Mouse (Mus musculus): Measurements from ENCODE around the gene Rbm5. TPM values are rescaled to one million over a fixed set of nuclear protein-coding genes. Genes with fewer than 3 reads are reported as not detected.

Rbm5 gene
- polyA plus RNA-seq, 1 experiment from 2014 or later, result 153 TPM

DNA sequence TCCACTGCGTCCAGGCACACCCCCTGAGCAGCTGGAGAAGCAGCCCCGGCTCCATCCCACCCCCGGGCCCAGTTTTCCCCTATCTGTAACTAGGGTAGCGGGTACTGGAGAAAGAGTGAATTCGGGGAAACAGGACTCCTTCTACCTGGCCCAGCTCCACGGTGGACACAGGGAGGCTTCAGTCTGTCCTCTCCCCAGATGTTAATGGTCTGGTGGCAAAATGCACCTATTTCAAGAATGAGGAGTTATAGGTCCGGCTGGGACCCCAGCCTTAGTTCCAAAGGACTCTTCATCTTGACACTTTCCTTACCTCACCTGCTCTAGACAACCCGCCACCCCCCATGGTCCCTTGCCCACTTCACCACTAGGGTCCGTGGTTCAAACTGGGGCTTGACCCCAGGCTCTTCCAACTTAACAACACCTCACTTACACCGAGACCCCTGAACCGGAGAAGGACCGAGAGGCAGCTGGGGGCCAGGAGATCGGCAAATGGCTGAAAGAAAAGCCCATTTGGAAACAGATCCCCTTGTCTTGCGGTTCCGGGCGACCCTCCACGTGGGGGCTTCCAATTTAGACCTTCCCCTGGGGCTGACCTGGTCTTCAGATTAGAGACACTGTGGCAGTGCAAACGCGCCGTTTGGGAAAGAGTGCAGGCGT is 62.2 kb downstream of the Rbm5 start:
- 6% methylated on average over 21 of the region's 21 CpGs for WGBS
- Histone ChIP-seq H3K9ac (peak overlapping the region; percentile 84), H3K9me3 (no peaks in the 10 kb centered on the region), H3K4me3 (replicated peaks) (peak overlapping the region; percentile 74), H3K27me3 (replicated peaks) (no peaks in the 10 kb centered on the region), H3K4me1 (replicated peaks) (peaks cover 49% of the 10 kb centered on the region), H3K36me3 (0 out of 2 replicates have a peak, but pooled peaks cover 4% of the 10 kb centered on the region), H3K27ac (peak overlapping the region; percentile 81), H3K4me2 (replicated peaks) (peak overlapping the region; percentile 96)
- ATAC-seq, result no peak

- H3K4me1 ChIP-seq (replicated peaks), result peaks cover 54% of the 10 kb centered on the region
- 4% methylated on average over 17 of the region's 17 CpGs for WGBS
- no peaks in the 10 kb centered on the region for H3K27me3 ChIP-seq (replicated peaks)
- peak overlapping the region; percentile 81 for H3K27ac ChIP-seq
- peak; percentile 14; the same call in 1 of the 2 replicates for ATAC-seq
- H3K4me3 ChIP-seq (replicated peaks), result peak overlapping the region; percentile 74
- peak overlapping the region; percentile 84 for H3K9ac ChIP-seq
- H3K36me3 ChIP-seq, result 0 out of 2 replicates have a peak, but pooled peaks cover 4% of the 10 kb centered on the region
- peak overlapping the region; percentile 96 for H3K4me2 ChIP-seq (replicated peaks)
- H3K9me3 ChIP-seq, result no peaks in the 10 kb centered on the region
Measured at GRCm38 (mm10) chr9:107707701-107708438, 62.9 kb downstream of the Rbm5 start.

- peaks cover 64% of the 10 kb centered on the region for H3K4me1 ChIP-seq (replicated peaks)
- H3K27ac ChIP-seq, result peak overlapping the region; percentile 81
- 7% methylated on average over 14 of the region's 14 CpGs for WGBS
Measured at GRCm38 (mm10) chr9:107706781-107707211, 64.0 kb downstream of the Rbm5 start.

DNA sequence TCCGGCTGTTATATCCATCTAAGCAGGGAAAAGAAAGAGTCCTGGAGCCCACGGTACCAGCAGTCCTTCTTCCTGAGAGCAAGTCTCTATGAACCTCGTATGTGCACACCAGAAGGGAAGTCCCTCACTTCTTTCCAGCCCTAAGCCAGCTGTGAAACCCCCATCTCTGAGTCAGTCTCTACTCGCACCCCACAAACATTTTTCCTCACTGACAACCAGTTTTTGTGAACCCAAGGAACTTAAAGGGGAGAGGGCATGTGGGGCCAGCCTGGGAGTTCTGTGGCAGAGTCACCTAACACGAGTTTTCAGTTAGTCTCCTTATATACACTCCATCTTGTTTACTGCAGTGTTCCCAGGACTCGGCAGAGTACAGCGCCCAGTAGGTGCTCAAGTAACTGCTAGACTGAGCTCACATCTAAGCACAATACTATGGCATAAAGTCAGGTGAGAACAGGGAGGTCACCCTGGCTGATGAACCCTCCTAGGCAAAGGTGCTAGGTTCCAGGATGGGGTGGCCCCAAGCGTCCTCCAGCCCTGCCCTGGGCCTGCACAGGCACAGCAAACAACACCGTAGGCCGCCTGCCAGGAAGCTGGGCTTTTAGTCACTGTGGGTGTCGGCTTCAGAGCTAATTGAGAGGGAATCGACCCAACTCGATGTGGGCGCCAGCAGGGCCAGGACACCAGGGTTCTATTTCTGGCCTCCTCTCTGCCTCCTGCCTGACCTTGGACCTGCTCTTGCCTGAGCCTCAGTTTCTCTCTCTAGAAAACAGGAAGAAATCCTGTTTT is 67.3 kb downstream of the Rbm5 start:
- Histone ChIP-seq H3K4me1 (replicated peaks) (peaks cover 87% of the 10 kb centered on the region), H3K27me3 (replicated peaks) (no peaks in the 10 kb centered on the region), H3K4me2 (replicated peaks) (no peak overlapping the region), H3K9me3 (no peaks in the 10 kb centered on the region), H3K27ac (peak overlapping the region; percentile 36), H3K4me3 (replicated peaks) (no peak overlapping the region), H3K9ac (no peak overlapping the region), H3K36me3 (0 out of 2 replicates have a peak, but pooled peaks cover 4% of the 10 kb centered on the region)
- 53% methylated on average over 14 of the region's 14 CpGs for WGBS
- ATAC-seq, result no peak

More at GRCm38 (mm10) chr9:107706781-107707211, 64.0 kb downstream of the Rbm5 start:
- Histone ChIP-seq H3K9me3 (no peaks in the 10 kb centered on the region), H3K4me3 (replicated peaks) (peak overlapping the region; percentile 74), H3K36me3 (0 out of 2 replicates have a peak, but pooled peaks cover 4% of the 10 kb centered on the region), H3K4me2 (replicated peaks) (peak overlapping the region; percentile 96), H3K9ac (peak overlapping the region; percentile 84), H3K27me3 (replicated peaks) (no peaks in the 10 kb centered on the region)
- ATAC-seq, result no peak

GRCm38 (mm10) chr9:107702606-107703185 is 68.1 kb downstream of the Rbm5 start:
- WGBS, result 78% methylated on average over 3 of the region's 3 CpGs
- H3K4me2 ChIP-seq (replicated peaks), result no peak overlapping the region
- no peak overlapping the region for H3K9ac ChIP-seq
- H3K27ac ChIP-seq, result peak overlapping the region; percentile 32
- no peaks in the 10 kb centered on the region for H3K27me3 ChIP-seq (replicated peaks)
- ATAC-seq, result no peak
- peaks cover 87% of the 10 kb centered on the region for H3K4me1 ChIP-seq (replicated peaks)
- 0 out of 2 replicates have a peak, but pooled peaks cover 4% of the 10 kb centered on the region for H3K36me3 ChIP-seq
- no peak overlapping the region for H3K4me3 ChIP-seq (replicated peaks)
- no peaks in the 10 kb centered on the region for H3K9me3 ChIP-seq

GRCm38 (mm10) chr9:107701594-107701993 is 69.2 kb downstream of the Rbm5 start:
- no peak for ATAC-seq
- Histone ChIP-seq H3K9me3 (no peaks in the 10 kb centered on the region), H3K27me3 (replicated peaks) (no peaks in the 10 kb centered on the region), H3K4me3 (replicated peaks) (no peak overlapping the region), H3K9ac (no peak overlapping the region), H3K4me1 (replicated peaks) (peaks cover 87% of the 10 kb centered on the region), H3K27ac (peak overlapping the region; percentile 52), H3K36me3 (0 out of 2 replicates have a peak, but pooled peaks cover 4% of the 10 kb centered on the region), H3K4me2 (replicated peaks) (no peak overlapping the region)
- 43% methylated on average over 12 of the region's 12 CpGs for WGBS

DNA sequence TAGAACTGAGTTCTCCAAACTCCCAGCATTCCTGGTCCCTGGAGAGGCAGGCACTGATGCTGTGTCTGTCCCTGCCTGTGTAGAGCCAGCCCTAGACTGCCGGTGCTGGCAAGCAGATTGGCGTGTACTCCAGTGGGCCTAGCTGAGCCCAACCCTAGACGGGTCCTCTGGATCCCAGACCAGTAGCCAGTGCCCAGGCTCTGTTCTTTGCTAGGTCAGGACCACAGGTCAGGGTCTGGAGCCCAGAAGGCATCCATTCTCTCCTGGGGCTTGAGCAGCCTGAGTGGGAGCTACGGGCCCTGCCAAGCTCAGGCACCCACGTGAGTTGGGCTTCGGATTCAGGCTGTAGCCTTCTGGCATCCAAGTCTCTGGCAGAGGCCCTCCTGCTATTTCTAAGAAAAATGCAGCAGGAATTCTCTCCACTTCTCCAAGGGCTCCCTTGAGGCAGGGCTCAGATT is 70.7 kb downstream of the Rbm5 start:
- Histone ChIP-seq H3K36me3 (0 out of 2 replicates have a peak, but pooled peaks cover under 1% of the 10 kb centered on the region), H3K4me2 (replicated peaks) (no peak overlapping the region), H3K27me3 (replicated peaks) (no peaks in the 10 kb centered on the region), H3K9ac (peak overlapping the region; percentile 3; the same call in 1 of the 2 replicates), H3K27ac (peak overlapping the region; percentile 77), H3K9me3 (no peaks in the 10 kb centered on the region), H3K4me3 (replicated peaks) (no peak overlapping the region), H3K4me1 (replicated peaks) (peaks cover 90% of the 10 kb centered on the region)
- 43% methylated on average over 6 of the region's 6 CpGs for WGBS
- ATAC-seq, result no peak

- Histone ChIP-seq H3K36me3 (no peaks in the 10 kb centered on the region), H3K4me1 (replicated peaks) (peaks cover 90% of the 10 kb centered on the region), H3K4me3 (replicated peaks) (no peak overlapping the region), H3K27me3 (replicated peaks) (no peaks in the 10 kb centered on the region), H3K9me3 (no peaks in the 10 kb centered on the region), H3K27ac (peak overlapping the region; percentile 77), H3K4me2 (replicated peaks) (peak overlapping the region; percentile 43), H3K9ac (no peak overlapping the region)
- ATAC-seq, result no peak
- WGBS, result 17% methylated on average over 9 of the region's 9 CpGs
Measured at GRCm38 (mm10) chr9:107699376-107699980, 71.3 kb downstream of the Rbm5 start.

GRCm38 (mm10) chr9:107698611-107699190 is 72.1 kb downstream of the Rbm5 start:
- Histone ChIP-seq H3K27ac (peak overlapping the region; percentile 77), H3K36me3 (no peaks in the 10 kb centered on the region), H3K9ac (no peak overlapping the region), H3K4me3 (replicated peaks) (no peak overlapping the region), H3K4me1 (replicated peaks) (peaks cover 83% of the 10 kb centered on the region), H3K9me3 (no peaks in the 10 kb centered on the region), H3K4me2 (replicated peaks) (peak overlapping the region; percentile 43), H3K27me3 (replicated peaks) (no peaks in the 10 kb centered on the region)
- WGBS, result 13% methylated on average over 14 of the region's 14 CpGs
- peak; percentile 37 for ATAC-seq

DNA sequence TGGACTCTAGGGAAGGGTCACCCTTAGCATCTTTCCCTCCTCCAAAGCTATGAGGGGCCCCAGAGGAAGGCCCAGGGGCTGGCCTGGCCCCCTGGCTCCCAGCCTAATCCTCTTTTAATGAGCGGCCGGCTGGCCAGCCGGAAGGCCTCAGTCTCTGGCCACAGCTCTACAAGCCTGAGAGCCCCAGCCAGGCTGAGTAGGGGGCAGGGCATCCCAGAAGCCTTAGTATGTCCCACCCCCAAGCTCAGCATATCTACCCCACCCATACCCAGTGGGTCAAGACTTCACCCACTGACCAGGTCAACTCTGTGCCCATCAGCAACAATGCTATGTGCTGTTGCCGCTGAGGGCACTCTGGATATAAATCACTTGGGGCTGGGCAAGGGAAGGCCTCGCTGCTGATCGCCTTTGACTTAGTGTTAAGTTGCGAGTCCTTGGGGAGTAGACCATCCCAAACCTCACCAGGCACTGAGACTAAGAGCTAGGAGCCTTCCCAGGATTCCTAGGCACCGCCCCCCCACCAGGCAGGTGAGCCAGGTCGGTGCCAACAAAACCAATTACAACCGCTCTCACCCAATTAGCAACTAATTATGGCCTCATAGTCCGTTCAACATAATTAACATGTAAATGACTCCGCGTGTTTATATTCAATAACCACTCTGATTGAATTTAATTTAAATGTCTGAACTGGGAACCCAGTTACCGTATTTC is 72.8 kb downstream of the Rbm5 start:
- Histone ChIP-seq H3K27me3 (replicated peaks) (no peaks in the 10 kb centered on the region), H3K4me2 (replicated peaks) (peak overlapping the region; percentile 43), H3K4me1 (replicated peaks) (peaks cover 80% of the 10 kb centered on the region), H3K4me3 (replicated peaks) (no peak overlapping the region), H3K9ac (no peak overlapping the region), H3K36me3 (no peaks in the 10 kb centered on the region), H3K27ac (peak overlapping the region; percentile 77), H3K9me3 (no peaks in the 10 kb centered on the region)
- 34% methylated on average over 14 of the region's 14 CpGs for WGBS
- peak; percentile 14 for ATAC-seq
